Mouse (Mus musculus) E14TG2a.4 (cell line): ENCODE measurements around the gene Lbx1.

Experiments used
- H3K27me3 ChIP-seq: 2 replicates; pipeline ENCODE4 v1.6.1; 2014; ENCODE audit warnings: low read length, control low read depth; ENCODE audit not compliant: insufficient read depth
- H3K36me3 ChIP-seq: 2 replicates; pipeline ENCODE4 v1.6.1; 2014; ENCODE audit warnings: low read length, control low read depth; ENCODE audit not compliant: insufficient read depth
- H3K4me1 ChIP-seq: replicated peaks from 2 replicates; pipeline ENCODE4 v1.6.1; 2014; ENCODE audit warnings: low read depth, low read length, control low read depth
- H3K4me3 ChIP-seq: replicated peaks from 2 replicates; pipeline ENCODE4 v1.5.1; 2014; ENCODE audit warnings: mild to moderate bottlenecking, low read length
- H3K9me3 ChIP-seq: 2 replicates; pipeline ENCODE4 v1.6.1; 2014; ENCODE audit warnings: low read length, control low read depth
- CTCF ChIP-seq: conservative IDR thresholded peaks from 2 replicates; pipeline ENCODE4 v1.5.1; 2014; ENCODE audit warnings: low read length
- NANOG ChIP-seq: IDR thresholded peaks from 2 replicates; pipeline ENCODE4 v1.6.1; 2014; ENCODE audit warnings: borderline replicate concordance, low read length, mixed read lengths

Gene Lbx1

GRCm38 (mm10) chr19:45194651-45195050 lies 41.0 kb downstream of the Lbx1 start:
- no peaks in the 10 kb centered on the region for H3K4me1 ChIP-seq
- no peaks in the 10 kb centered on the region for H3K36me3 ChIP-seq
- H3K27me3 ChIP-seq = no peaks in the 10 kb centered on the region
- TF ChIP-seq CTCF (0 out of 2 replicates have a peak, but pooled peaks have one; percentile 3), NANOG (no peak)
- H3K4me3 ChIP-seq = no peak overlapping the region
- no peaks in the 10 kb centered on the region for H3K9me3 ChIP-seq
